Mouse (Mus musculus): ENCODE measurements at regions not wholly inside any gene's neighbourhood (a gene's known extent, or its start where the extent isn't known, plus 50 kb on each side); places are given as distances from the start of the nearest gene placed in this dataset.

DNA sequence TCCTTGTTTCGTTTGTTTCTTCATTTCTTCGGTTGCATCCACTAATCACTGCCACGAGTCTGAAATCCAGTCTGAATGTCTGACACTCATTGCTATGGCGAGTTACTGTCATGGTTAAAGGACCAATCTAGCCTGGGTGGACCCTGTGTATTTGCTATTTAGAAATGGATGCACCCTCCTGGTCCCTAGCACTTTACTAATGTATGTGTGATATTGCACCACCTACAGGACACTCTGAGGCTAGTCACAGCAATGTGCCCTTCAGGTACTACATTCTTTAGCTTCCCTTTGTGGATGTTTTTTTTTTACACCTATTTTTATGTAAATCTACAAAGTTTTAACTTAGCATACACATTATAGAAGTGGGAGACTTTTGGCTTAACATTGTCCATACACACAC is 87.5 kb upstream of the Stxbp6 start:
- no peak for TF ChIP-seq ZMIZ1 (IDR thresholded peaks at IDR 0.05; ENCODE audit: low read depth, low read length)
- no peak for TF ChIP-seq RCOR1 (conservative IDR thresholded peaks at IDR 0.05; ENCODE audit: low read depth, low read length)
- no peak for TF ChIP-seq POLR2A (IDR thresholded peaks at IDR 0.05; ENCODE audit: low read depth, low read length)
- no peak for TF ChIP-seq CTCF (conservative IDR thresholded peaks at IDR 0.05 in 1 of 2, IDR thresholded peaks at IDR 0.05 in 1 of 2; ENCODE audit: low read depth in 2 of 2, low read length in 2 of 2)
- TF ChIP-seq POLR2AphosphoS2 (IDR thresholded peaks at IDR 0.05; ENCODE audit: low read depth, low read length) = no peak
